Mouse (Mus musculus): ENCODE results near the gene Txndc12.
A peak's percentile ranks its signal among the peaks of the same experiment; 100 is the strongest.

Gene Txndc12

GRCm38 (mm10) chr4:108834115-108834970 lies at the start of gene Txndc12:
Gene Txndc12 (plus strand): TSS chr4:108834601.
- peak; percentile 77 to 84 for DNase-seq (ENCODE audit: low spot score in 2 of 2)

GRCm38 (mm10) chr4:108789258-108789936 lies 45.0 kb upstream of the Txndc12 start:
- DNase-seq (ENCODE audit: low spot score in 2 of 2), result no peak

GRCm38 (mm10) chr4:108790507-108790906 lies 43.9 kb upstream of the Txndc12 start:
- DNase-seq (ENCODE audit: low spot score in 2 of 2), result no peak

DNA sequence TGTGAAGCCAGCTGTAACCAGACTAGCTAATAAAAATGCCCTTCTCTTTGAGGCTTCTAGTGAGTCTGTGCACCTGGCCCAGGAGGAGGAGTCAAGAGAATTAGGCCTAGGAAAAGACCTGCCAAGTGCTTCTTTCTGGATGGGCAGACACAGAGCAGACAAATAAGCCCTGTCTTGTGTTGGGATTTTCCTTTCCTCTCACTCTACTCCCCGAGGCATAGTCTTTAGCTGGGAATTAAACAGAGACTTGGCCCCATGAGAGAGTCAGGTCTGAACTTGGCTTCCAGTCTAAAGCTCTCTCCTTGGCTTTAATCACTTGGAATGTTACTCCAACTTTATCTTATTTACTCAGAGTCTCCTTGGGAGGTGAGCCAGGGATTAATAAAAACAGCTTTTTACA lies 40.5 kb upstream of the Txndc12 start:
- no peak for DNase-seq (ENCODE audit: low spot score in 2 of 2)

GRCm38 (mm10) chr4:108796701-108797100 lies 37.7 kb upstream of the Txndc12 start:
- no peak for DNase-seq (ENCODE audit: low spot score in 2 of 2)

- peak in 1 of 2 experiments; percentile 68 for DNase-seq (ENCODE audit: low spot score in 2 of 2)
These were observed 36.1 kb upstream of the Txndc12 start for GRCm38 (mm10) chr4:108798083-108798830.

DNA sequence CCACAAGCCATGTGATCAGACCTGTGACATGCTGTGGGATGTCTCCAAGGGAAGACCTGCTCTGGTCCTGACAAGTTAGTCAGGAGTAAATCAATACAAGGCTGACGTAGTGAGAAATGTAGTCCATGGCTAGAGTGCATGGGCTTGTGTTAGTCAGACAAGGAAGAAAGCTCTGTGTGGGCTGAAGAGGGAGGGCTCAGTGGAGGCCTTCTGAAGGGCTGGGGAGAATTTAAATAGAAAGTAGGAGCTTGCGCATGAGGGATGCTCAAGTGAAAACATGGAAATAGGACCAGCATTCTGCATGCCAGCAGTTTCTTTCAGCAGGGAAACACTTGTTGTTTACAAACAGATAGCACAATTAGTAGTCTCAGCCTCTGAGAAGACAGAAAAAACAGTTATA lies 30.9 kb upstream of the Txndc12 start:
- no peak for DNase-seq (ENCODE audit: low spot score in 2 of 2)

DNA sequence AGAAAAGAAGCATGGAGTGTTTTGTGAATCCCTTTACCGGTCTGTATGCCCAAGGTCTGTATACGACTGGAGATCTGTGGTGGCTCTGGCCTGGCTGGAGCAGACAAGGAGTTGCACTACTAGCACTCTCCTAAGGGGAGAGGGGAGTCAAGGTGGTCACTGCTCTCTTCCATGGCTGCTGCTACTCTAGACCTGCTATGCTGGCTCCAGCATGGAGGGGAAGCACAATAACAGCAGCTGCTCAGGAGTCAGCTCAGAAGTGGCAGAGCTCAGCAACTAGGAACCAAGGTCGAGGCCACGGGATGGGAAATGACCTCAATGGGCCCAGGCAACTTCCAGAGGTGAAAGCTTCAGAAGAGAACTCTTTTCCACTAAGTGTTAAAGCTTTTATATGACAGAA lies 23.3 kb upstream of the Txndc12 start:
- DNase-seq (ENCODE audit: low spot score in 2 of 2), result no peak

DNA sequence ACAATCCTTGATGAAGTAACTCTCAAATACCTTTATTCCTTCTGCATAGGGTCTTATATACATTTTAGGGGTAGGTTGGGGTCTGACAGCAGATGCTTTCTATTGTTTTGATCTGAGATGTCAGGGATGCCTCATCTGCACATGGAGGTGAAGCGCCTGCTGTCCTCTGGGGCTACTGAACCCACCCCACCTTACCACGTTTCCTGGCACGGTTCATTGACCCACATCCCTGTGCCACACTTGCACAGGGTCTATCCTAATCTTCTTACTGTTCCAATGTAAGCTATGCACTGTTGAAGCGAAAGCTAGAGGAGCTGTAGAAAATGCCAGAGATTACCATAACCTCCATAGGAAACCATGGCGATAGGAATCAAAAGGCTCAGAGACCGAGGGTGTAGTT lies 22.9 kb upstream of the Txndc12 start:
- DNase-seq (ENCODE audit: low spot score in 2 of 2), result no peak

DNA sequence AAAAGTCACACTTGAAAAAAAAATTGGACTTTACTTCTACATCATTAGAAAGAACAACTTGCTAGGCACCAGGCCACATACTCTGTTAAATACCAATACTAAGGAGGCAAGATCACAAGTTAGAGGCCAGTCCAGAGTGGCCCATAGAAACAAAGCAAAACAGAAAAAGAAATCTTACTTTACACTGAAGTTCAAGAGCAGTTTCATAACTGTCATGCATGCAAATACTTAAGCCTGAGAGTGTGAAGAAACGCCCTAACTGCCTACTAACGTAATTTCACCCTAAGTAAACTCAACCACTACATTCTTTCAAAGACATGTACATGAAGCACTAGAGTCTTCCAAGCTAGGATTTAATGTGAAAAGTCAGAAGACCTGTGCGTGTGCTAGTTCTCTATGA lies 8.7 kb upstream of the Txndc12 start:
- DNase-seq (ENCODE audit: low spot score in 2 of 2), result no peak

- DNase-seq (ENCODE audit: low spot score in 2 of 2), result no peak
These were observed 8.3 kb upstream of the Txndc12 start for GRCm38 (mm10) chr4:108826096-108826495.

GRCm38 (mm10) chr4:108826643-108827042 lies 7.8 kb upstream of the Txndc12 start:
- DNase-seq (ENCODE audit: low spot score in 2 of 2), result no peak

DNA sequence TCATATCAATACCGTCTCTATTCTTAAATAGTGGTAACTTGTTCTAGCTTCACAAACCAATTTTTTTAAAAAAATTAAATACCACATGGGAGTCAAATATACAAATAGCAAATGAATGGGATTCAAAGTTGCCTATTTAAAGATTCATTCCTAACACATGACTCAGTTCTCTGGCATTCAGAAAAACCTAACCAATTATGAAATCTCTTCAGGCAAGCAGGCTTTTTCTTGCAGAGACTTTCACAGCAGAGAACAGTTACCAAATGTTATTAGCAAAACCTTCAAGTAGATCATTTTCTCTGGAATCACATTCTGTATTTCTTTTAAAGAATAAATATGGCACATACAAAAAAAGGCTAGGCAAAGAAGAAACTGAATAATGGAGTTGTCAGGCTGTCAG lies 3.7 kb upstream of the Txndc12 start:
- no peak for DNase-seq (ENCODE audit: low spot score in 2 of 2)

- peak; percentile 86 to 91 for DNase-seq (ENCODE audit: low spot score in 2 of 2)
These were observed 1.2 kb upstream of the Txndc12 start, which contains the start of gene Btf3l4 for GRCm38 (mm10) chr4:108832916-108833827. Gene Btf3l4 (minus strand): TSS chr4:108833614.

DNA sequence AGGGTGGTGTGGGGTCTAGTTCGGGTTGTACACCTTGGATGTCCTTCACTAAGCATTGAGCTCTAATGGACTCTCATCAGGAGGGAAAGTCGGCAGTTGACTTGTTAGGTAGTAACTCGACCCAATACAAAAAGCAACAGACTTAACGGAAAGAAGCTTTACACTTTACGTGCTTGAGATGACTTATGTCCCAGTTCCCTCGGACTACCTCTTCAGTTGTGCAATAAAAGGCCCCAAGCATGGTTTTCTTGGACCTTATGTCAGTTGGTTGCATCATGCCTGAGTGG lies 630 bp upstream of the Txndc12 start:
- DNase-seq (ENCODE audit: low spot score in 2 of 2), result no peak

GRCm38 (mm10) chr4:108834971-108835311 lies 540 bp downstream of the Txndc12 start:
- DNase-seq (ENCODE audit: low spot score in 2 of 2), result no peak

DNA sequence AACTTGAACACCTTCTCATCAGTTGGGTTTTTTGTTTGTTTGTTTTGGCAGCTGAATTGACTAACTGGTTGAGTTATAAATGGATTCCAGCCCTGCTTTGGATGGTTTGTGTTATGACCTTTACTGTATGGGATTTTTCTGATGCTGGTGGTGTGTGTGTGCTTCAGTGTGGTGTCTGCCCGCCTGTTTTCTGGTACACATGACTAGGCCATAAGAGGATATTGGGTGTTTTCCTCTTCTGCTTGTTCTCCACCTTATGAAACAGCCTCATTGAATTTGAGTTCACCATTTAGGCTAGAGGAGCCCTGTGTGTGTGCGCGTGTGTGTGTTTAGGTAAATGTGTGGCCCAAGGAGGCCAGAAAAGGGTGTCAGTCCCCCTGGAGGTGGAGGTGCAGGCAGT lies 1.1 kb downstream of the Txndc12 start:
- no peak for DNase-seq (ENCODE audit: low spot score in 2 of 2)

DNA sequence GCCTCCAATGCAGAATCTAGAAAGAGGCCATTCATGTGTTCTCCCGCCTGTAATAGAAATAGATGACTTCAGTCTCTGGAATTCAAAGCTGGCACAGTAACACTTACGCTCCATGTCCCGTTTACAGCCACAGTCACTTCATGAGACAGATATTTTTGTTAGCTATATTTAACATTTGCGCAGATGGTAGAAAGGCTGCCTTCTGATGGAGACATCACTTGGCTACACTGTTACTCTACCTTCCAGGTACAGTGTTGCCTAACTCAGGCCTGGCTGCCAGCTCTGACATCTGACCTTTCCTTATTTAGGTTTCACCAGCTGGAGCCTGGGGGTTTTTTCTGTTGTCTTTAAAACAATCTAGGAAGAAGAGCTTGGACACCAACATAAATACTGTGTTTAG lies 3.6 kb downstream of the Txndc12 start:
- peak; percentile 11 to 55 for DNase-seq (ENCODE audit: low spot score in 2 of 2)

DNA sequence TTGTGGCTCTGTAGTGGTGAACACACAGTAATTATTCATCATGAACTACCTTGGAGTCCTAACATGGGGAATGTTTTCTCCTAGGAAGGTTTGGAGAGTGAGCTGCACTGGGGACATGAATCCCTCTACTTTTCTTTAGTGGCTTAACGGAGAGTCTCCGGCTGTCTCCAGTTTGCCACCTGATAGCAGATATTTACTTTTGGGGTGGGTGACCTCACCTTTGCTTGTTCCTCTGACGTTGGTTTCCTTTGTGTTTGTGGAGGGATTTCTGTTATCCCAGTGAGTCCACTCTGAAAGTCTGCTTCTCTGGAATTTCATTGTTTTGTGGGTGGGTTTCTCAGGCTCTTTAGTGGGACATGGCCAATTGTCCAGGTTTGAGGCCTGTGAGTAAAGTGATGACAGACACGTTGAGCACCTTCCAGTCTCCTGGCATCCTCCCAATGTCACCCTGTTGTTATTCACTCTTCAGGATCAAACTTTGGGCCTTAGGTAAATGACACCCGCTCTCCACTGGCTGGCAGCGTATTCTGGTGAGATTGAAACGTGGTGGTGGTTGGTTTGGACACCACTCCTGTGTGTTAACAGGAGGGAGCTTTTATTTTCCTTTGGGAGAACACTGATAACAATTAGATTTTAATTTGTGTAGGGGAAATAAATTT lies 7.6 kb downstream of the Txndc12 start:
- no peak for DNase-seq (ENCODE audit: low spot score in 2 of 2)

- DNase-seq (ENCODE audit: low spot score in 2 of 2), result no peak
These were observed 8.9 kb downstream of the Txndc12 start for GRCm38 (mm10) chr4:108843336-108843735.
